Mouse (Mus musculus): ENCODE results near the gene Cbx8.

Gene Cbx8

DNA sequence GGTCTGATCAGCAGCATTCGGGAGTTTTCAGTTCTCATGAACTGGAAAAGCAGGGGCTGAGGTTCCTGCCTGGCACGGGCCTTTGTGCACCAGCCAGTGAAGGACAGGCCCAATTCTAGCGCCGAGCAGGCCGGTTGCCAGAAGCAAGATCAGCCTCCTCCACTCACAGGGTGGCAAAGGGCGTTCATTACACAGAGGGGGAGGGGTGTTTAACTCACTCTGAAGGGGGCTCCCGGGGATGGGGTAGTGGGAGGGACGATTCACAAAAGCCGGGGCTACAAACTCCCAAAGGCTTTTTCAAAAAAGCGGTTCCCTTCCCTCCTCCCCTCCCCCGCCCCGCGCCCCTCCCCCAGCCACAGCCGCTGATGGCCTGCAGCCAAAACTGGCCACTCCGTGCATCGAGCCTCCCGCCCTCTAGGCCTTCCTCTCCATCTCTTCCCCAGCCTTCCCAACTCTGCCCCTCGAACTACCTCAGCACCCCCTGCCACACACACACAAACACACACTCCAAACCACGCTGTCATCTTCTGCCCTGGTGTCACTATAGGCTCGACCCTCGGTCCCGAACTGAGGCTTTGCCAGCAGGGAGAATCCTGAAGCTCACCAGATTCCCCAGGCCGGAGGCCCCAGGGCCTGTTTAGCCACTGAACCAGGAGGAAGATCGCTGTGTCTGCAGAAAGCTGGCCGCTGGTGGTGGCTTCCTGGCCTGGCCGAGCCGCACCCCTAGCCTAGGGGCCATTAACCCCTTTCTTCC, 38.1 kb upstream of the Cbx8 start:
- DNase-seq = peak; percentile 79 to 87

DNA sequence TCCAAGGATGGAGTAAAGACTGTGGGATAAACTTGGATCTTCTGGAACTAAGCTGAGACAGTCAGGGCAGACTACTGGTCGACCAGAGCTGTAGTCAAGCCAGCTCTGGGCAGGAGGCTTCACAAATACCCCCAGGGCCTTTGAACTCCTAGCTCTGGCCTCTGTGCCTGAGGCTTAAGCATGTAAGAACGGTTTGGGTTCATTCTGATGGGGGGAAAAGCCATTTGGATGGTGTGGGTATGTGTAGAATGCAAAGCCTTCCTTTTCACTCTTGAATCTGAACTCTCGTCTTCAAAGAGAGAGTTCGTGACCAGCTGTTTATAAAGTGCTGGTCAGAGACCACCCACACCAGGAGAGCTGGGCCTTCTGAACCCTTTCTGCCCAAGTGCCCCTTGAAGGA, 37.0 kb upstream of the Cbx8 start:
- no peak for DNase-seq

DNA sequence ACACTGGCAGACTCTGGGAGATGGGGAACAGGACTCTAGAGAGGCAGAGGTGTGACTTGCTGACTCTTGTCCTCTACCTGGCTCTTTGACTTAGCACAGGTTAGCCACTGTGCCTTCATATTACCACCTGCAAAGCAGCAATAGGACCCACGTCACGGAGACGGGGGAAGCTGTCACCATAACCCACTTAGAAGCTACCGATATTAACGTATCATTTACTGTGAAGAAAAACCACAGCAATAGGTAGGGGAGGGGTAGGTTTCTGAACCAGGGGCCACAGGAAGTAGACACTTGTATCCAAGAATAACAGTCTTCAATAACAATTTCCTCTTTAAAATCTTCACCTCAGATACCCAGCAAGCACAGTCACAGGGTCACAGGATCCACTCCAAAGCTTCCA, 35.0 kb upstream of the Cbx8 start:
- no peak for DNase-seq

DNA sequence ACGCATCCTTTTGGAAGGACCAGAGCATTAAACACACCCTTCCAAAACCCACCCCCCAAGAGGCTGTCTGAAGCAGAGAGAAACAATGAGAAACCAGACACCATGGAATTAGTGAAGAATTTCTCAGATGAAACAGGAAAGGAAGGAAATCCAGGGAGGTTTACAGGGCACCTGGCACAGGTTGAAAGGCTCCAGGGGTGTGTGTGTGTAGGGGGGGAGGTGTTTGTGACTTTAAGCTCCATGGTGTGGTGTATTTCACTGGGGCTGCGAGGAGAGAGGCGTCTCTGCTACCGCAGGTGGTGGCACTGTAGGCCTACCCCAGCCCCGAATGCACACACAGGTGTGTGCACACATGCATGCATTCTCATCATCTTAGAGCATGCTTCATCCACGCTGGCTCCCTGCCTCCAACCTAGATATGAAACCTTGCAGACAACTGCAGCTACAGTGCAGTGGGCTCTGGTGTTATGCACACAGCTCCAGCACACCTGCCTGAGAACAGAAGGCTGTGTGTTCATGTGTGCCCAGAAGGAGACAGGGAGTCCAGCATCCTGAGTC, 33.2 kb upstream of the Cbx8 start:
- no peak for DNase-seq

DNA sequence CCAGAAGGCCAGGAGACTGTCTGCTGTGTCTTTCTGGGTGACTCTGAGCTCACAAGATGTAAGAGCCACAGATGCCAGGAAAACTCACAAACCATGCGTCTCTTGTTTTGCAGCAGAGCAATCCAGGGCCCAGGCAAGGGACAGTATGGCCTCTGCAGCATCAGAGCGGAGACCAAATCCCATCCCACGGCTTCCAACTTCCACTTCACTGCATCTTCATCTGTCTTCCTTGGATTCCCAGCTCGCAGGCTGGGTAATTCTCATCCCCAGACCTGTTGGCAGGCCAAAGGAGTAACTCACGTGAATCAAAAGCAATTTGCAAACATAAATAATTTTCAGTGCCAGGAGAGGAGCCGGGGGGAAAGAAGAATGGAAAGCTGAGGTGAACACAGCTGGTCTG, 32.2 kb upstream of the Cbx8 start:
- DNase-seq = no peak

DNA sequence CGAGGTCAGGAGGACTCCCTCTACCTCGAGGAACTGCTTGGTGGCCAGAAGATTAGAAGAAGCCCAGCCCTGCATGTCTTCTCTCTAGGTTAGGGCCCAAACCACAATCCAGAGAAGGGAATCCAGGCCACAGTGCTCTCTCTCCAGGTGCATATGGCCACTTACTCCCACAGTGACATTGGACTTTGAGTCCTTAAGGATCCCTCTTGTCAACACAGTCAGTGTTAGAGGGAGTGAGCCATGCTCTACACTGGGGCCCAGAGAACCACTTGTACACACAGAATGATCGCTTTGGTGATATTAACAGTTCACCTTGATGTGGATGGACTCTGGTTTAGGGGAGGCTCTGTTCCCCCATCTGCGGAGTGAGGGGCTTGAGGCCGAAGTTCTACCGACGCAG, 31.5 kb upstream of the Cbx8 start:
- no peak for DNase-seq

DNA sequence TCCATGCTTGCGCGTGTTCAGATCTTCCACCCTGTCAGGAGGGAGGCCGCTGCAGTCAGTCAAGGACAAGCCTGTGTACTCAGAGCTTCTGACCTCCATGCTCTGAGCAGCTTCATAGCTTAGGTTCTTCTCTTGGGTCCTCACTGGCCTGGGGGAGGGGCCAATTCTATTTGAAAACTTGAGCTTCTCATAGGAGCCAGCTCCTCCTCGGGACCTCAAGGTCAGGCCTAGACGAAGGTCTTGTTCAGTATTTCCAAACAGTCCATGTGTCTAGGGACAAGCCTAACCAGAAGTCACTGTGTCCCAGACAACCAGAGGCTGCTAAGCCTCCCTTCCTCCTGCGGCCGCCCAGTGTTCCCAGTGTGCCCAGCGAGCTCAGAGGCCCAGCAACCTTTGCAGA, 26.1 kb upstream of the Cbx8 start:
- no peak for DNase-seq

DNA sequence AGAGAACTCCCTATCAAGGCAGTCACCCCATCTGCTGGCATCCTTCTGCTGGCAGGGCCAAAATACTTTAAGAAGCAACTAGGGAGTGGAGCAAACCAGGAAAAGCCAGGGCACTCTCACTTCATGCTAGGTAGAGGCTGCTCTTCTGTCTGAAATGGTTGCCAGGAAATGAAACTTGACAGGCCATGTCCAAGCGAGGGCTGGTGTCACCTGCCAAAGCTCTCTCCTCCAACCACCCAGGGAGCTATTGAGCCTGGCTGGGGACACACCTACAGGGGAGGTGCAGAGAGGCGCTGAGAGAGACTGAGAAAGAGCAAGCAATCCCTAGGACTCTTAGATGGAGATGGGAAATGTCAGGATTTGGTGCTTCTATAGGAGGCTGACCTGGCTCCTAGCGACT, 18.5 kb upstream of the Cbx8 start:
- DNase-seq = no peak

DNA sequence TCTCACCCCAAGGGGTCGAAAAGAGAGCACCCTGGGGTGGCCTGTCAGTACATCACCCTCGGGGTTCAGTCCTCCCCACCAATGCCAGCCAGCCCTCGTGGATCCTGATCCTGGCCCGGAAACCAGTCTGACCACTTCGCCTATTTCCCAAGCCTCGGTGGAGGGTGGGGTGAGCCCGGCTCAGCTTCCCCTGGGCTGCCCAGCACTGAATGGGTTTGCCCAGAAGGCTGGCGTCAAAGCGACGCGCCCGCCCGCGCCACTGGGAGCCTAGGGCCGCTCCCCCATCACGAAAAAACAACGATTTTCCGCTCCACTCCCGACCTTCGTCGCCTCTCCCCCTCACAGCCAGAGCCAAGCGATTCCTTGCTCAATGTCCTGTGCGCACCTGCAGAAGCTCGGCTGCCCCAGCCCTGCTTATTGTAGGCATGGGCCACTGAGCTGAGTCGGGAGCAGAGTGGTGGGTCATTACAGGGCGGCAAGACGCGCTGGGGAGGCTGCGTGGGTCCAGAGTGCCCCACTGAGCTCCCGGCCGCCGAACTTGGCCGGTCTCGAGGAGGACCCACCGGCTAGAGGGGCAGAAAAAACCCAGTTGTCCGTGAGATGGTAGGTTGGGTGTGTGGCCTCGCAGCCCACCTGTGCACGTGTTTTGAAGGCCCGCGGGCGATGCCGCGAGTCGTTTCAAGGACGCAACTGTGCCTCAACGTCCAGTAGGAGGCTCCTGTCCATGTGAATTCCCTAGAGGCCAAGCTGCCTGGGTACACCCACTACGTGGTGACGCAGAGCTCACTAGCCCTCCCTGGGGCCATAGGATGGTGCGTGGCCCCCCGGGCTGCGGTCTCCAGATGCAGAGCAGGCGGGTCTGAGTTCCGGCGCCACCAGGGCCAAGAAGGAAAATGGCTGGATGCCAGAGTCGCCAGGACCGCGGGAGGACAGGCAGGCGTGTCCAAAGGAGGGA, 17.5 kb upstream of the Cbx8 start:
- peak; percentile 56 to 65 for DNase-seq

DNA sequence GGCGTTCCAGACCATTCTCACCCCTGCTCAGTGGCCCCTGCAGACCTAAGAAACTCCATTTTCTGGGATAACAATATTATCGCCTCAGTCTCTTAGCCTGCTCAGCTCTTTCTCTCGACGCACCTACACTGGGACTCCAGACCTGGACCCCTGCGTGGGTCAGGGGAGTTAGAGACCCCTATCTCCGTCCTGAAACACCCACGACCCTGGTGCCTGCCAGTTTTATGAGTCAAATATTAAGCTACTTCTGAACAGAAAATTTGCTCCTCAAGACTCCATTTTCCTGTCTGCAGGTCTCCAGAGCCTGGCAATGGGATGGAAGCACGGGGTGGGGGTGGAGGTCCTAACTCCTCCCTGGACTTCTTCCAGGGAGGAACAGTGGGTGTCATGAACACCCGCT, 16.5 kb upstream of the Cbx8 start:
- peak in 1 of 2 experiments; percentile 24 for DNase-seq

DNA sequence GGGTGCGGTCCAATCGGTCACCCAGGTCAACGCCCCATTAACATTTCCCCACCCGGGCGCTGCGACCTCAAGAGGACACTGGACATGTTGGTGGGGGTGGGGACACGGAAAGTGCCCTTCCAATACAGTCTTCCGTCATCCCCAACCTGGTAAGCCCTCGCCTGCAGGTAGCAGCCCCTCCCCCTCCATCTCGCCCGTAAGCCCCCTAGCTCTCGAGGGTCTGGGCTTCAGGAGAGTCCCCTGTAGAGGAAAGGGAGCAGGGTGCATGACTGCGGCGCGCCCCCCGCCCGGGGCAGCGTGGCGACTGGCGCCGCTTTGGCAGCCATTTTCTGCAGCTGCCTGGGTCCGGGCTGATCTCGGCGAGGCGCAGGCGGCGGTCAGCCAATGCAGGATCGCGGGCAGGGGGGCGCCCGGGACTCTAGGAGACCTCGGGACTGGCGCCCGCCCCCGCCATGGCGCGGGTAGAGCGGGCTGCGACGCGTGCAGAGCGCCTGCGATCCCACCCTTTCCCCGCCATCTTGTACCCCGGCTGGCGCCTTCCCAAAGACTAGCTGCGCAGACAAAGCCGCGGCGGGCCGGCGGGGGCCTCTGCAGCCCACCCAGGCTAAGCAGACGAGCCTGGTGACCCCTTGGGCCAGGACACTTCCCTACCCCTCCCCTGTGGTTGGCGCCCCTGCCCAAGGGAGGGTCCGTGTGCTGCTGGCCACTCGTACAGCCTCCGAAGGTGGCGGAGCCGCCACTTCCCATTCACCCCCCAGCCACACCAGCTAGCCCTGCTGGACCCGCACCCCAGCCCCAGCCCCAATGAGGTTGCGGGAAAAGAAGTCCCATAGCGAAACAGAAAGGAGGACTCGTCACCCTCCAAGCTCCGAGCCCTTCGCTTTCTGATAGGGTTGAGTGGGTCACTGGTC, 15.8 kb upstream of the Cbx8 start:
- peak in 1 of 2 experiments; percentile 71 for DNase-seq

DNA sequence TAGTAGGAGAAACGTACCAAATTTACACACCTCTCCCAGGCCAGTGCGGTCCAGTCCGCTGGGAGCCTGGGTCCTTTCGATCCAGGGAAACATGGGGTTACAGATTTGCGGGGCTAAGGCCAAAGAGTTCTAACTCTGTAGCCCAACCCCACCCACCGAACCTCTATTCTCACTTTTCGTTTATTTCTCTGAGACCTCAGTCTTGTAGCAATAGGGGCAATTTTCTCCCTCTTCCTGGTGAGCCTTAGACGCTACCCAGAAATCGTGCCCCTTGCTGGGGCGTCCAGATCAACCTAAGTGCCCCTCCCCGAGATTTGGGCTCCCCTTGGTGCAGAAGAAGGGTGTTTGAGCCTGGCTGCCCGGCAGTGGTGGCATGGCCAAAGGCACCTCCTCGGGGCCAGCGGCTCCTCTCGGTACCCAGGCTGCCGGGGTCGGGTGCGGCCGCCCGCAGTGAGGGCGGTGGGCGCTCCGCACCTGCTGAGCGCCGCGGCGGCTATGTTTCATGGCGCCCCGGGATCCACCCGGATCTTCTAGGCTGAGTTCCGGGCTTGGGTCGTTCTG, 14.9 kb upstream of the Cbx8 start:
- peak in 1 of 2 experiments; percentile 30 for DNase-seq

DNA sequence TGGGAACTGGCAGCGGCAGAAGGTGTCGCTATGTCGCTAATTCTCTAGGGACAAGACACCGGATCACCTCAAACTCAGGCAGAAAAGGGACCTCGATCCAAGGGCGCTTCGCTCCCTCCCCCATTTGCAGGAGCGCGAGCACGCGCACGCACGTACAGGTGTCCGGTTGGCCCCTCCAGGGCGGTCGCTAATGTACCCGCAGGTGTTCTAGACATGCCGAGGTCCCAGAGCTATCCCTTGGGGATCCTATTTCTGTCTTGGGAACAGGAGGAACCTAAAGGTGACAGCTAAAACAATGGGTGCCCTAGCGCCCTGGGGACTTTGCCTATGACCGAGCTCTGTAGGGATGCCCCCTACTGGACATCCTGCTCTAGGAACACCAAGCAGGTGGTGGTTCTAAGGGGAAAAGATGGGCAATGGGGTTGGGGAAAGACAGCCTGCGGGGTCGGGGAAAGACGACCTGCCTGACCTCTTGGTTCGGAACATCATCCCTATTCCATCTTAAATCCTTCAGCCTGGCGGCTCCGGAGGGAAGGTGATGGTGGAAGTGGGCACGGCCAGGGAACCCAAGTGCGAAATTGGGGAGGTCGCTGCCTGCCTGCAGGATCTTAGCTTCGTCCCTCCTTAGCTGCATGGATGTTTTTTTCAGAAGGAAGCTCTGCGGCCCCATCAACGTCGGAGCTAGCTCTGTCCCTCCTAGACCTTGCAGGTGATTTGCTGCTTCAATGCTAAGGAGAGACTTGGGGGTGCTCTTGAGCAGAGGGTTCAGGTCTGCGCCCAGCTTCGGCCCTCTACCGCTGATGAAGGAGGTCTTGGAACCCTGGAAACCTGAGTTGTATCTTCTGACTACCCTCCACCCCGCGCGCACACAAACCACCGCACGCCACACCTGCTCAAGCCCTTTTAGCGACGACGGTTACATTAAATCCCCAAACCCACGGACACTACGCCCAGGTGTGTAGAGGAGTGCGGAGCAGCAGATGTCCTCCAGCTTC, 13.9 kb upstream of the Cbx8 start:
- DNase-seq = peak; percentile 43 to 71

DNA sequence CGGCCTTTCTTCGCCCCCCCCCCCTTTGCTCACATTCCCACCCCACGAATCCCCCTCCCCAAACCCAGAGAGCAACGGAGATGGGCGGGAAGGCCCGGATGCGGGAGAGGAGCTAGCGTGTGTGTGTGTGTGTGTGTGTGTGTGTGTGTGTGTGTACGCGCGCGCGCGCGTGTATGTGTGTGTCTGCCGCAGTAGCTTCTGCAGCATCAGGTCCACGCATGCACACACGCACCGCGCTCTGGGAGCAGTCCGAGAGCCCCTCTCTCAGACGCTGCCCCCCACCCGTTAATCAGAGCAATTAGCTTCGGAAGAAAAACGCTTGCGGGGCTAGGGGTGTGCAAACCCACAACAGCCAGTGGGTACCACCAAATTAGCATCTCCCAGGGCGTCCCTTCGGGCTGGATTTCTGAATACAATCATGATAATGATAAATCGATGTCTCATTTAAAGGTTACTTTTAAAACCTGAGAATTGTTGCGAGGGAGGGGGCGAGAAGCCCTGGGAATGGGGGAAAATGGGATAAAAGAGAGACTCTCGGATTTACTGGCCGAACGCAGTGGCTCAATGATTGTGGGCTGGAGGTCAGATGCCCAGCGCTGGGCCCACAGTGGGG, 13.1 kb upstream of the Cbx8 start:
- DNase-seq = no peak

DNA sequence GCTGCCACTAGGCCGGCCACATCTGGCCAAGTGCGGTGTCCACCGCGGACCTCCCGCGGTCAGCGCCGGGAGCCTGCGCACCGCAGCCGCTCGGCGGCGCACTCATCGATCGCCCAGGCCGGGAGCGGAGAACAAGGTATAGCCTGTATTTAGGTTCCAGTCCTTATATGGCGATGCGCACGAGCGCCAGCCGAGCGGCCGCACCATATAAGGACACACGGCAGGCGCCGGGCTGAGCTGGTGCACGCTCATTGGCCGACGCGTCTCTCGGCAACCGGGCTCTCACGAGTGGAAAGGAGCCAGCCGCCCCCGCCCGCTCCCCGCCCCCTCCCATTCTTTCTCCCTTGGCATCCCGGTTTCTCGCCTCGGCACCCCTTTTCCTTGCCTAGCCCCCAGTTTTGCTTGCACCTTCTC, 12.5 kb upstream of the Cbx8 start:
- DNase-seq = peak; percentile 74 to 82

DNA sequence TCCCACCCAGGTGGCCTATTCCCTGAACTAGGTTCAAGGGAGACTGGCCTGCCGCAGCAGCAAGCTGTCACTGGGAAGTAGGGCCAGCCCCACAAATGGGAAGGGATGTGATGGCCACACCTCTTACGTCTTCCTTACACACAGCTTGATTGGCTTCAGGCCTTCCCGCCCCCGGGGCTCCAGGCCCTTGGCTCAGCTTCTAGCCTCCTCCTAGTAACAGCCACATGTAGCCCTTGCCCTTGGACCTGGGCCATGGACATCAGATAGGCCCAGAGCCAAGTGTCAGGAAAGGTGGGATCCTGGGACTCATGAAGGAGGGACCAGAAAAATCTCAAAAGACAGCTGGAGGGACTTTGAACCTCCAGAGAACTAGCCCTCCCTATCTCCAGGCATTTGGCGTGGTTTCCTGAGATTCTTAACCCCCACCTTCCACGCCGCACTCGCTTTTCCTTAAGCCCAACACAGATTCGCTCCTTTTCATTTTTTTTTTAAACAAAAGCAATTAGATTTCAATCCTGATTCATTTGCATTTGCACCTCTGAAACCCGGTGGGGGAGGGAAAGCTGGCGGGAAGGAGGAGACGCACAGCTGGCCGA, 12.0 kb upstream of the Cbx8 start:
- peak; percentile 36 to 45 for DNase-seq

DNA sequence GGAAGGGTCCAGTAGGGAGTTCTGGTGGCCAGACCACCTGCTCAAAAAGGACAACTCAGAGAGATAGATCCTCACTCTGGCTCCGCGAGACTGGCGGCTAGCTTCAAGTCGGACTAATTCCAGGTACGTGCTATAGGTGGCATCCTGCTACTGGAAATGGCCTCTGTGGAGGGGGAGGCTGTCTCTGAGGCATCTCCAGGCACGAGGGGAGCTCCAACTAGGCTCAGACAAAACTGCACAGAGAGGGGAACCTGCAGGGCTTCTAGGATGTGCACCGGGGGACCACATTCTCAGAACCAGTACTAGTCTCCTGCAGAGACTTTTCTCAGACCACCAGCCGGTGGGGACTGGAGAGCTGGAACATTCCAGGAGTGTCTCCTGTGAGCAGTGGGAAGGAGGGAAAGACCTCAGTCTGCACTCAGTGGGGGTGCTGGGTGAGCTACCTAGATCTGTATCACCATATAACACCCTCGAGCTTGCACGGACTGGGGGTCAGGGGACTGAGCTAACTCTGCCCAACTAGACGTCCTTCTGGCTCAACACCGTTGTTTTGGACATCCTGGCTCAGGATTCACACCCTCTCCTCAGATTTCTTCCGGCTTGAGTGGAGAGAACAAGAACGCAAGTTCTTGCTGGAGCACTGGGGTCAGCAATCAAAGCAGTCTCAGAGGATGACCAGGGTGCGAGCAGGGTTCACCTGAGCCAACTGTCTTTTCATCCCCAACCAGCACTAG, 11.3 kb upstream of the Cbx8 start:
- DNase-seq = peak; percentile 51 to 63

DNA sequence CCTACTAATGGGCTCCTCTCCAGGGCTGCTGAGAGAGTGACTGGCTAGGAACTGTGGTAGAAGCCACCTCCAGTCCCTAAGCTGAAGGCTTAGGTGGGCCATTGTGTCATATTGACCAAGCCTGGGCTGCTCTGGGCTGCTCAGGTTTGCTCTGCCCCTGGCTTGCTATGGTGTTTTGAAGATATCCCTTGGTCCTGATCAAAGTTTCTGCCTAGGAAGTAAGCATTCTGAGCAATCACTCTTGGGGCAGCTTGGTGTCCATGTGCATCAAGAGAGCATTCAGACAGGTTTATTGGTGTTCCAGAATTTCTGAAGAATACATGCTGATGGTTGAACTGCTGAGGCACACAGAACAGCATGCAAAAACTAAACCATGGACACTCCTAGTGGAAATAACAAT, 10.7 kb upstream of the Cbx8 start:
- DNase-seq = no peak

DNA sequence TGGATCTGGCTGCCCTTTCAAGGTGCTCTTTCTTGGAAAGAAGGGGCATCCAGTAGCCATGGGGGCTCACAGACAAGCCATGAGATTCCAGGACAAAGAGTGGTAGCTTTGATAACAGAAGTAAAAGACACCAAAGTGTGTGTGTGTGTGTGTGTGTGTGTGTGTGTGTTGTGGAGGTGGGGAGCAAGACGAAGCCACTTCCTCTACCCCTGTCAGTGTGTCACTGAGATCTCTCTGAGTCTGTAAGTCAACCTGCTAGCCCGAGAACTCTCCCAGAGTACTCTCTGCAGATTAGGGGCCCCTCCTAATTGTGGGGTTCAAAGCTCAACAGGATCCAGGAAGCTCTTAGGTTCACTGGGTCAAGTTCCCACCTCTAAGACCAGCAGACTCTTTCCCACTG, 9.6 kb upstream of the Cbx8 start:
- DNase-seq = no peak
